Mouse (Mus musculus) kidney, postnatal 0 days (tissue): ENCODE measurements at regions not wholly inside any gene's neighbourhood (a gene's known extent, or its start where the extent isn't known, plus 50 kb on each side); places are given as distances from the start of the nearest gene placed in this dataset.

Experiments used
- ATAC-seq: fragments of 200-750 bp; cut with Nextera tagmentation; replicated peaks from 2 replicates; pipeline ENCODE4 v1.8.0; 2017; ENCODE audit warnings: low read depth, moderate number of reproducible peaks, moderate TSS enrichment, moderate library complexity; ENCODE audit not compliant: low FRiP score
- DNase-seq: peaks from one replicate; pipeline ENCODE4 v3.0.0-alpha.2; 2016; ENCODE audit warnings: low spot score
- H3K27ac ChIP-seq: fragments of 300-500 bp; sonication (generic); 2 replicates; pipeline ENCODE4 v1.5.1; 2014; ENCODE audit warnings: mild to moderate bottlenecking
- H3K27me3 ChIP-seq: fragments of 300-500 bp; sonication (generic); 2 replicates; pipeline ENCODE4 v1.6.1; 2014; ENCODE audit warnings: low read length, mixed read lengths; ENCODE audit not compliant: insufficient read depth
- H3K36me3 ChIP-seq: fragments of 300-500 bp; sonication (generic); 2 replicates; pipeline ENCODE4 v1.6.1; 2014; ENCODE audit warnings: low read length, mixed read lengths; ENCODE audit not compliant: insufficient read depth
- H3K4me1 ChIP-seq: fragments of 300-500 bp; sonication (generic); replicated peaks from 2 replicates; pipeline ENCODE4 v1.6.1; 2014; ENCODE audit warnings: antibody characterized with exemption, low read length, mixed read lengths; ENCODE audit not compliant: insufficient read depth
- H3K4me2 ChIP-seq: fragments of 300-500 bp; sonication (generic); 2 replicates; pipeline ENCODE4 v1.6.1; 2014; ENCODE audit warnings: mild to moderate bottlenecking, low read length, moderate library complexity, mixed read lengths
- H3K4me3 ChIP-seq: fragments of 300-500 bp; sonication (generic); replicated peaks from 2 replicates; pipeline ENCODE4 v1.5.1; 2014; ENCODE audit warnings: low read depth, low read length
- H3K9ac ChIP-seq: fragments of 300-500 bp; sonication (generic); 2 replicates; pipeline ENCODE4 v1.6.1; 2014; ENCODE audit warnings: low read depth, low read length
- H3K9me3 ChIP-seq: fragments of 300-500 bp; sonication (generic); replicated peaks from 2 replicates; pipeline ENCODE4 v1.6.1; 2016; ENCODE audit warnings: low read length, inconsistent platforms, mixed read lengths
- CTCF ChIP-seq: IDR thresholded peaks from 2 replicates; pipeline ENCODE4 v1.5.1; 2016; ENCODE audit warnings: antibody characterized with exemption, low read depth, mild to moderate bottlenecking, moderate library complexity
- WGBS: fragments of 180-500 bp; shearing (Covaris S2); extraction: QIAGEN DNeasy Blood & Tissue Kit; methylation state at CpG from one replicate; pipeline ENCODE4 v1.1.7; 2014; 5-methylcytosine and 5-hydroxymethylcytosine counted together

GRCm38 (mm10) chr16:74500687-74501086 is 89.1 kb upstream of the Robo2 start:
- Histone ChIP-seq H3K9ac (no peak overlapping the region), H3K27ac (no peak overlapping the region), H3K4me1 (no peaks in the 10 kb centered on the region), H3K4me3 (no peak overlapping the region), H3K9me3 (no peaks in the 10 kb centered on the region), H3K27me3 (no peaks in the 10 kb centered on the region), H3K4me2 (no peak overlapping the region), H3K36me3 (no peaks in the 10 kb centered on the region)
- DNase-seq (no peak), ATAC-seq (no peak)
- WGBS: 48% methylated on average over 3 of the region's 3 CpGs
- TF ChIP-seq CTCF: no peak

GRCm38 (mm10) chr16:74467745-74468420 is 56.3 kb upstream of the Robo2 start:
- Histone ChIP-seq H3K4me2 (no peak overlapping the region), H3K9me3 (no peaks in the 10 kb centered on the region), H3K4me3 (no peak overlapping the region), H3K36me3 (no peaks in the 10 kb centered on the region), H3K4me1 (no peaks in the 10 kb centered on the region), H3K27ac (no peak overlapping the region), H3K27me3 (no peaks in the 10 kb centered on the region), H3K9ac (no peak overlapping the region)
- WGBS: 49% methylated on average over 6 of the region's 6 CpGs
- DNase-seq (no peak), ATAC-seq (no peak)
- no peak for TF ChIP-seq CTCF

- TF ChIP-seq CTCF: no peak
- no peaks in the 10 kb centered on the region for H3K36me3 ChIP-seq
- H3K27ac ChIP-seq: no peak overlapping the region
Observed at GRCm38 (mm10) chr16:74467159-74467558, 55.5 kb upstream of the Robo2 start.

GRCm38 (mm10) chr16:74464835-74465234 is 53.2 kb upstream of the Robo2 start:
- H3K27ac ChIP-seq: no peak overlapping the region
- peak; percentile 79 for DNase-seq
- no peak overlapping the region for H3K4me2 ChIP-seq
- TF ChIP-seq CTCF: no peak
- no peaks in the 10 kb centered on the region for H3K9me3 ChIP-seq
- no peaks in the 10 kb centered on the region for H3K36me3 ChIP-seq
- no peaks in the 10 kb centered on the region for H3K4me1 ChIP-seq
- ATAC-seq: no peak
- H3K27me3 ChIP-seq: no peaks in the 10 kb centered on the region
- H3K4me3 ChIP-seq: no peak overlapping the region
- no peak overlapping the region for H3K9ac ChIP-seq
- 22% methylated on average over 2 of the region's 2 CpGs for WGBS

More at GRCm38 (mm10) chr16:74467159-74467558, 55.5 kb upstream of the Robo2 start:
- Histone ChIP-seq H3K9ac (no peak overlapping the region), H3K4me3 (no peak overlapping the region), H3K4me2 (no peak overlapping the region), H3K4me1 (no peaks in the 10 kb centered on the region), H3K27me3 (no peaks in the 10 kb centered on the region), H3K9me3 (no peaks in the 10 kb centered on the region)
- WGBS: 81% methylated on average over 7 of the region's 7 CpGs
- no peak for ATAC-seq
- no peak for DNase-seq

GRCm38 (mm10) chr16:74464290-74464689 is 52.7 kb upstream of the Robo2 start:
- Histone ChIP-seq H3K4me1 (no peaks in the 10 kb centered on the region), H3K4me2 (no peak overlapping the region), H3K27ac (no peak overlapping the region), H3K4me3 (no peak overlapping the region), H3K9me3 (no peaks in the 10 kb centered on the region), H3K27me3 (no peaks in the 10 kb centered on the region), H3K36me3 (no peaks in the 10 kb centered on the region), H3K9ac (no peak overlapping the region)
- no peak for DNase-seq
- ATAC-seq: no peak
- WGBS: 34% methylated on average over 6 of the region's 6 CpGs
- TF ChIP-seq CTCF: no peak

- Histone ChIP-seq H3K36me3 (no peaks in the 10 kb centered on the region), H3K9me3 (no peaks in the 10 kb centered on the region), H3K27me3 (no peaks in the 10 kb centered on the region), H3K4me2 (no peak overlapping the region), H3K27ac (no peak overlapping the region), H3K4me3 (no peak overlapping the region), H3K9ac (no peak overlapping the region), H3K4me1 (no peaks in the 10 kb centered on the region)
- WGBS: 87% methylated on average over 3 of the region's 3 CpGs
- no peak for TF ChIP-seq CTCF
- DNase-seq (no peak), ATAC-seq (no peak)
Observed at GRCm38 (mm10) chr16:74462436-74462835, 50.8 kb upstream of the Robo2 start.
